Comparison of ENCODE assay signal across 33 mouse cellular contexts in the genomic region with DNA sequence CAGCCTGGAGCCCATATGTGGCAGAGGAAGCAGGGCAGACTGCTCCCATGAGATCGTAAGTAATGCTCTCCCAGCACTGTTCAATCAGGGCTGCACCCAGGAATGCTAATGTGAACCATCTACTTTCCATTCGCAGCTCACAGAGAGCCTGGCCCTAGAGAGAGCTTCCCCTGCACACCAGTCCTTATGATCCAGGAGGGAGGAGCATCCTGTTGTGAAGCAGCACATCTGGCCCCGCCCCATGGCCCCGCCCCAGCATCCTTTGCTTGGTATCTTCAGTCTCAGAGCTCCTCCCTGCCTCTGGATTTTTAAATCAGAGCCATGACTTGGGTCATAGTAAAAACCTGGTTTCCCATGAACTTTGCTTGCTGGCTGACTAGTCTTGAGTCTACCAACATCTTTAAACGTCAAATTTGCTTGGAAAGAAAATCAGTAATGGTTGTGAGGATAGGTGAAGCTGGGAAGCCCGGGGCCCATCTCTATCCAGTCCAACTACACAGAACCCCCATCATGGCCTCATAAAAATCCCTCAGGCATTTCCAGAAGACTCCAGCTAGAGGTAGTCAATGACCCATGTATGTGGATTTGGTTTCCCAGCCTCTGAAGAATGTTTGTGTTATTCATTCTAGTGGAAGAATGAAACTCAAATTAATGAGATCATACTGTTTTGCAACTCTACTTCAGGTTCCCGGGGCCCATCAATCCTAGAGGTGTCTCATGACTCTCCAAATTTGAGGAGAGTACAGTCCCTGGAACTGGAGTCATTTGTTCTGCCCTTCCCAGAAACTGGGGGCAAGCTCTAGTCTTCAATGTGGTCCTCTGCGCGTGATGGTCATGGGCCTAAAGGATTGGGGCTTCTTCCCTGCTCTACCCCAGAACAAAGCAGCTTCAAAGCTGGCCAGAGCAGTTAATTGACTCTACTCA. TPM values are rescaled to one million over a fixed set of nuclear protein-coding genes. Genes with fewer than 3 reads are reported as not detected.
A peak's percentile ranks its signal among the peaks of the same experiment; 100 is the strongest.
DNase-seq lines count a peak whose midpoint lies in the region; ATAC-seq and TF ChIP-seq lines count a peak whose summit lies in the region.
"Had no signal": no experiment of that assay in that cellular context is flagged by ENCODE, and none has a peak within 500 bp of the region (broad histone marks: within the 10 kb centered on the region; RNA-seq: fewer than 3 reads in every experiment).

No protein-coding gene starts in this region.

- TF ChIP-seq CTCF in Patski (IDR thresholded peaks at IDR 0.05), result no peak

- peak overlapping the region; percentile 45; the same call in 1 of the 2 replicates for H3K27ac ChIP-seq in kidney, embryonic 15.5 days
- H3K27ac ChIP-seq in limb, embryonic 15.5 days, result no peak overlapping the region
- no peak overlapping the region for H3K27ac ChIP-seq in limb, embryonic 10.5 days
- H3K27ac ChIP-seq: embryonic facial prominence, embryonic 13.5 days; forebrain, embryonic 12.5 days; heart, embryonic 10.5 days; heart, embryonic 15.5 days; layer of hippocampus, adult 2 months; liver, embryonic 15.5 days had no signal

- 48% methylated on average over 9 of the region's 9 CpGs for WGBS in kidney, embryonic 15.5 days
- WGBS in limb, embryonic 15.5 days, result 68% methylated on average over 9 of the region's 9 CpGs
- WGBS in limb, embryonic 10.5 days, result 78% methylated on average over 9 of the region's 9 CpGs

- in situ Hi-C loops in Patski (cut with MboI; ENCODE audit: low pct_unique_long_range_greater_than_20kb), result no loop called here

- H3K27me3 ChIP-seq in kidney, embryonic 15.5 days, result no peaks in the 10 kb centered on the region
- no peaks in the 10 kb centered on the region for H3K27me3 ChIP-seq in limb, embryonic 15.5 days
- no peaks in the 10 kb centered on the region for H3K27me3 ChIP-seq in limb, embryonic 10.5 days (ENCODE audit: low read depth, poor library complexity, severe bottlenecking)
- H3K27me3 ChIP-seq in Patski, result no peaks in the 10 kb centered on the region
- H3K27me3 ChIP-seq: embryonic facial prominence, embryonic 13.5 days; forebrain, embryonic 12.5 days; heart, embryonic 15.5 days; liver, embryonic 15.5 days had no signal

- ATAC-seq in kidney, embryonic 15.5 days (replicated peaks; ENCODE audit: low FRiP score), result peak; percentile 86
- 0 out of 2 replicates have a peak, but pooled peaks have one; percentile 32 for ATAC-seq in limb, embryonic 15.5 days (ENCODE audit: insufficient number of reproducible peaks, low FRiP score, low TSS enrichment, low read depth)
- ATAC-seq in Patski, result peak; percentile 91
- ATAC-seq: hindbrain, embryonic 16.5 days had no signal

- H3K9ac ChIP-seq in kidney, embryonic 15.5 days, result no peak overlapping the region
- H3K9ac ChIP-seq in limb, embryonic 15.5 days, result no peak overlapping the region
- H3K9ac ChIP-seq: embryonic facial prominence, embryonic 13.5 days; forebrain, embryonic 12.5 days; heart, embryonic 15.5 days; liver, embryonic 15.5 days; lung, embryonic 14.5 days had no signal

- no peak for DNase-seq in kidney, postnatal 10 days
- DNase-seq in limb, embryonic 10.5 days (ENCODE audit: low spot score), result no peak
- DNase-seq in Patski (ENCODE audit: low read depth, low spot score), result peak; percentile 92
- DNase-seq in ovary, adult 18-20 months (ENCODE audit: low spot score), result no peak
- no peak for DNase-seq in adrenal gland, postnatal 14 days
- DNase-seq: adrenal gland, adult 8-10 months; B cell, adult 2 months; cerebellum, adult 11 months; cerebellum, adult 9-10 months; cerebellum, postnatal 36 days; gastrocnemius, postnatal 14 days; heart, adult 11 months; kidney, postnatal 14 days; layer of hippocampus, postnatal 36 days; lung, embryonic 14.5 days; lung, postnatal 14 days; midbrain, embryonic 14.5 days; retina, postnatal 1 day; right cerebral cortex, postnatal 14 days had no signal

- H3K4me3 ChIP-seq in kidney, embryonic 15.5 days (replicated peaks), result no peak overlapping the region
- H3K4me3 ChIP-seq in limb, embryonic 15.5 days, result no peak overlapping the region
- H3K4me3 ChIP-seq in limb, embryonic 10.5 days, result no peak overlapping the region
- H3K4me3 ChIP-seq: embryonic facial prominence, embryonic 13.5 days; forebrain, embryonic 12.5 days; heart, embryonic 10.5 days; heart, embryonic 15.5 days; layer of hippocampus, adult 2 months; liver, embryonic 15.5 days had no signal

- no peak overlapping the region for H3K4me2 ChIP-seq in kidney, embryonic 15.5 days
- H3K4me2 ChIP-seq in limb, embryonic 15.5 days, result no peak overlapping the region
- H3K4me2 ChIP-seq: embryonic facial prominence, embryonic 13.5 days; forebrain, embryonic 12.5 days; heart, embryonic 15.5 days; liver, embryonic 15.5 days; lung, embryonic 14.5 days had no signal

- no peaks in the 10 kb centered on the region for H3K4me1 ChIP-seq in kidney, embryonic 15.5 days
- H3K4me1 ChIP-seq in limb, embryonic 15.5 days, result 0 out of 2 replicates have a peak, but pooled peaks cover 2% of the 10 kb centered on the region
- no peaks in the 10 kb centered on the region for H3K4me1 ChIP-seq in limb, embryonic 10.5 days
- H3K4me1 ChIP-seq: embryonic facial prominence, embryonic 13.5 days; heart, embryonic 10.5 days; heart, embryonic 15.5 days; liver, embryonic 15.5 days had no signal

- no peaks in the 10 kb centered on the region for H3K36me3 ChIP-seq in kidney, embryonic 15.5 days
- no peaks in the 10 kb centered on the region for H3K36me3 ChIP-seq in limb, embryonic 15.5 days
- H3K36me3 ChIP-seq in limb, embryonic 10.5 days, result no peaks in the 10 kb centered on the region
- H3K36me3 ChIP-seq: embryonic facial prominence, embryonic 13.5 days; forebrain, embryonic 12.5 days; heart, embryonic 10.5 days; heart, embryonic 15.5 days; liver, embryonic 15.5 days had no signal

- CTCF ChIA-PET in Patski (lab: Charles Lee), result interaction anchor here (0.7 to 2.5 kb wide), 7 partner anchors 15 to 113 kb away, joined by 3 to 10 read pairs (median 4); no protein-coding TSS in a partner anchor

- no peaks in the 10 kb centered on the region for H3K9me3 ChIP-seq in kidney, embryonic 15.5 days (replicated peaks)
- no peaks in the 10 kb centered on the region for H3K9me3 ChIP-seq in limb, embryonic 15.5 days
- H3K9me3 ChIP-seq in limb, embryonic 10.5 days (replicated peaks), result no peaks in the 10 kb centered on the region
- H3K9me3 ChIP-seq: embryonic facial prominence, embryonic 13.5 days; forebrain, embryonic 12.5 days; heart, embryonic 10.5 days; liver, embryonic 15.5 days had no signal

- POLR2A ChIA-PET in Patski (lab: Charles Lee), result interaction anchor here (0.8 to 2.4 kb wide), 7 partner anchors 15 to 59 kb away, joined by 3 to 11 read pairs (median 3); partner anchors contain the start of gene Adgra1

RNA-seq across cellular contexts. Expression of gene Adgra1, which starts 36.5 kb away (rescaled TPM):
- 0.67 and 2.5 TPM in 2 replicates for polyA plus RNA-seq in kidney, embryonic 15.5 days (2015; fragmentation: Nextera tagmentation; extraction: Ambion mirVana)
- 0.70 and 0.76 TPM in 2 replicates for polyA plus RNA-seq in limb, embryonic 15.5 days (2015; fragmentation: Nextera tagmentation; extraction: Ambion mirVana)
- not detected in 2 replicates for polyA plus RNA-seq in limb, embryonic 10.5 days (2016; fragmentation: Nextera tagmentation; extraction: Ambion mirVana)
- polyA plus RNA-seq in Patski (2021), result 55.9 TPM
- 2.9 and 3.6 TPM in 2 replicates for total RNA-seq in adrenal gland, postnatal 14 days (2021)
- total RNA-seq: liver, adult 2 months; MEL; monocyte, adult 5-6 weeks had no signal
- polyA plus RNA-seq: heart, embryonic 15.5 days; limb, embryonic 11.5 days; liver, adult 2 months; liver, embryonic 15.5 days; lung, embryonic 14.5 days; thymus, postnatal 0 days had no signal

Comparison
In these comparisons a context has a peak if more than half of its experiments do, and no peak if none do; other contexts are left out.
1. ATAC-seq: peak in every context shown above with its lines; median percentile 91 in Patski; 86 in kidney, embryonic 15.5 days; 32 in limb, embryonic 15.5 days.
2. RNA of gene Adgra1, which starts 36.5 kb away (polyA plus RNA-seq): 55.9 TPM in Patski (single experiment); 0.67 to 2.5 TPM in kidney, embryonic 15.5 days, 0.70 to 0.76 TPM in limb, embryonic 15.5 days and not detected in limb, embryonic 10.5 days; every median in the first group is over 10 times any median in the second.